Mouse (Mus musculus) neutrophil, adult 59 days (primary cell): ENCODE data around the gene Car8. TPM values are rescaled to one million over a fixed set of nuclear protein-coding genes. Genes with fewer than 3 reads are reported as not detected.

ENCODE experiments used
- total RNA-seq, 2 experiments: library from RNA; stranded (reverse); gene quantifications; 1 replicate in 1 of 2; 2 replicates in 1 of 2; pipeline ENCODE4 v1.2.4; 2023

Gene Car8
- not detected for total RNA-seq

GRCm38 (mm10) chr4:8238560-8239305 is at the start of gene Car8:
Car8 (minus strand) TSS chr4:8239041.

